Mouse (Mus musculus) forebrain, embryonic 12.5 days (tissue): ENCODE data around the gene Trh. TPM values are rescaled to one million over a fixed set of nuclear protein-coding genes. Genes with fewer than 3 reads are reported as not detected.
A peak's percentile ranks its signal among the peaks of the same experiment; 100 is the strongest.

Experiments
- ATAC-seq: fragments of 200-750 bp; cut with Nextera tagmentation; 2 replicates; pipeline ENCODE4 v1.8.0; 2017; ENCODE audit warnings: moderate TSS enrichment; ENCODE audit not compliant: low FRiP score
- H3K27ac ChIP-seq: fragments of 300-500 bp; sonication (generic); 2 replicates; pipeline ENCODE4 v1.5.1; 2016; ENCODE audit warnings: mild to moderate bottlenecking
- H3K27me3 ChIP-seq: fragments of 300-500 bp; sonication (generic); 2 replicates; pipeline ENCODE4 v1.6.1; 2016; ENCODE audit warnings: mild to moderate bottlenecking
- H3K36me3 ChIP-seq: fragments of 300-500 bp; sonication (generic); replicated peaks from 2 replicates; pipeline ENCODE4 v1.6.1; 2016; ENCODE audit warnings: mild to moderate bottlenecking
- H3K4me1 ChIP-seq: fragments of 300-500 bp; sonication (generic); 2 replicates; pipeline ENCODE4 v1.6.1; 2016
- H3K4me2 ChIP-seq: fragments of 300-500 bp; sonication (generic); 2 replicates; pipeline ENCODE4 v1.6.1; 2016; ENCODE audit warnings: mild to moderate bottlenecking, moderate library complexity
- H3K4me3 ChIP-seq: fragments of 300-500 bp; sonication (generic); replicated peaks from 2 replicates; pipeline ENCODE4 v1.5.1; 2016; ENCODE audit warnings: mild to moderate bottlenecking
- H3K9ac ChIP-seq: fragments of 300-500 bp; sonication (generic); 2 replicates; pipeline ENCODE4 v1.6.1; 2016; ENCODE audit warnings: mild to moderate bottlenecking
- H3K9me3 ChIP-seq: fragments of 300-500 bp; sonication (generic); 2 replicates; pipeline ENCODE4 v1.6.1; 2016
- WGBS: fragments of 180-500 bp; shearing (Covaris S2); methylation state at CpG from one replicate; pipeline ENCODE4 v1.1.7; 2016; 5-methylcytosine and 5-hydroxymethylcytosine counted together
- polyA plus RNA-seq: library from polyadenylated mRNA; unstranded; fragments of >200 nt; fragmentation: Nextera tagmentation; extraction: Ambion mirVana; gene quantifications from 2 replicates; pipeline ENCODE4 v1.2.1, GENCODE M21; 2016

The Trh gene
- polyA plus RNA-seq, 1 experiment from 2014 or later, result 3.8 TPM

- no peak overlapping the region for H3K27ac ChIP-seq
- H3K36me3 ChIP-seq, result no peaks in the 10 kb centered on the region
- ATAC-seq, result no peak
- peaks cover 20% of the 10 kb centered on the region; the same call in 1 of the 2 replicates for H3K27me3 ChIP-seq
- H3K4me1 ChIP-seq, result no peaks in the 10 kb centered on the region
- no peaks in the 10 kb centered on the region for H3K9me3 ChIP-seq
- WGBS, result 47% methylated on average over 3 of the region's 3 CpGs
- H3K4me3 ChIP-seq, result no peak overlapping the region
- no peak overlapping the region for H3K4me2 ChIP-seq
- no peak overlapping the region for H3K9ac ChIP-seq
These were observed 25.0 kb downstream of the Trh start for GRCm38 (mm10) chr6:92219445-92219844.

- Histone ChIP-seq H3K9me3 (no peaks in the 10 kb centered on the region), H3K27ac (peak within 1 kb of the TSS; percentile 80), H3K36me3 (no peaks in the 10 kb centered on the region), H3K9ac (peak within 1 kb of the TSS; percentile 88), H3K27me3 (peaks cover 20% of the 10 kb centered on the region; the same call in 1 of the 2 replicates), H3K4me3 (peak within 1 kb of the TSS; percentile 78), H3K4me2 (peak within 1 kb of the TSS; percentile 94), H3K4me1 (peaks cover 12% of the 10 kb centered on the region)
- 10% methylated on average over 35 of the region's 35 CpGs for WGBS
- peak; percentile 95 for ATAC-seq
These were observed 29.5 kb downstream of the Trh start, which contains the start of gene Rbsn for GRCm38 (mm10) chr6:92214773-92215449. Gene Rbsn (minus strand): TSS chr6:92214925.

GRCm38 (mm10) chr6:92214055-92214772, 30.2 kb downstream of the Trh start:
- Histone ChIP-seq H3K27ac (peak overlapping the region; percentile 80), H3K4me3 (peak overlapping the region; percentile 78), H3K9me3 (no peaks in the 10 kb centered on the region), H3K4me1 (peaks cover 12% of the 10 kb centered on the region), H3K9ac (peak overlapping the region; percentile 88), H3K4me2 (peak overlapping the region; percentile 94), H3K27me3 (peaks cover 20% of the 10 kb centered on the region; the same call in 1 of the 2 replicates), H3K36me3 (0 out of 2 replicates have a peak, but pooled peaks cover 3% of the 10 kb centered on the region)
- ATAC-seq, result peak; percentile 71
- WGBS, result under 1% methylated on average over 48 of the region's 48 CpGs

GRCm38 (mm10) chr6:92199414-92199813, 45.0 kb downstream of the Trh start:
- Histone ChIP-seq H3K9me3 (no peaks in the 10 kb centered on the region), H3K4me2 (no peak overlapping the region), H3K27me3 (no peaks in the 10 kb centered on the region), H3K36me3 (peaks cover 75% of the 10 kb centered on the region), H3K4me3 (no peak overlapping the region), H3K9ac (no peak overlapping the region), H3K4me1 (no peaks in the 10 kb centered on the region), H3K27ac (no peak overlapping the region)
- no peak for ATAC-seq
- 90% methylated on average over 8 of the region's 8 CpGs for WGBS

Other genes with a start within 250 kb of the Trh start
- gene Nr2c2, start 153.3 kb downstream of the Trh start, polyA plus RNA-seq, result 24.0 and 36.0 TPM in 2 replicates
- 73.0 and 73.5 TPM in 2 replicates for gene Mrps25, start 60.6 kb downstream of the Trh start, polyA plus RNA-seq
- 36.1 and 40.5 TPM in 2 replicates for gene Rbsn, start 29.7 kb downstream of the Trh start, polyA plus RNA-seq